Mouse (Mus musculus) kidney, adult 2 months (tissue): Measurements from ENCODE around the gene Scarf2.

Source experiments
- CTCF ChIP-seq: fragments of 200-500 bp; conservative IDR thresholded peaks from 2 replicates; pipeline ENCODE4 v1.5.1; 2011; ENCODE audit warnings: low read depth, mild to moderate bottlenecking, control low read depth, low read length, moderate library complexity, mixed read lengths; ENCODE audit not compliant: insufficient read depth, insufficient read length
- POLR2A ChIP-seq: fragments of 200-500 bp; IDR thresholded peaks from one replicate; pipeline ENCODE4 v1.6.1; 2011; ENCODE audit warnings: low read depth, low read length, control low read depth

- TF ChIP-seq CTCF (no peak), POLR2A (no peak)
Observed at GRCm38 (mm10) chr16:17759813-17760321, 37.2 kb upstream of the Scarf2 start.
